Mouse (Mus musculus): ENCODE results near the gene Kbtbd4. TPM values are rescaled to one million over a fixed set of nuclear protein-coding genes. Genes with fewer than 3 reads are reported as not detected.

Kbtbd4 gene
- polyA plus RNA-seq, 2 experiments: 8.8 to 13.4 TPM

GRCm38 (mm10) chr2:90950582-90951194, 46.1 kb downstream of the Kbtbd4 start:
- Histone ChIP-seq H3K27ac (no peak overlapping the region), H3K4me3 (ENCODE audit: insufficient read depth in 1 of 2, low read depth in 2 of 2, low read length in 2 of 2) (no peak overlapping the region), H3K4me1 (replicated peaks; ENCODE audit: control insufficient read depth in 2 of 2, insufficient read depth in 2 of 2, low read length in 1 of 2) (peaks cover 3 to 14% of the 10 kb centered on the region in 2 experiments), H3K9ac (replicated peaks) (no peak overlapping the region), H3K27me3 (ENCODE audit: control insufficient read depth, insufficient read depth, low read length) (no peaks in the 10 kb centered on the region), H3K36me3 (replicated peaks; ENCODE audit: control insufficient read depth, insufficient read depth, low read depth) (peaks cover 3% of the 10 kb centered on the region; the same call in 1 of the 2 replicates), H3K4me2 (ENCODE audit: low read depth) (no peak overlapping the region), H3K9me3 (ENCODE audit: control insufficient read depth, low read length) (no peaks in the 10 kb centered on the region)
- ATAC-seq (ENCODE audit: insufficient read depth) (peak; percentile 39; the same call in 1 of the 2 replicates), DNase-seq (ENCODE audit: low read depth in 3 of 3, low spot score in 3 of 3) (no peak)
- TF ChIP-seq EP300 (IDR thresholded peaks at IDR 0.05; ENCODE audit: low read depth): no peak

- WGBS (ENCODE audit: insufficient replicate concordance): 79% methylated on average over 3 of the region's 3 CpGs
- Histone ChIP-seq H3K4me1 (replicated peaks; ENCODE audit: control insufficient read depth in 2 of 2, insufficient read depth in 2 of 2, low read length in 1 of 2) (peaks cover 3 to 9% of the 10 kb centered on the region in 2 experiments; a peak in 3 of 4 replicates), H3K4me3 (ENCODE audit: insufficient read depth in 1 of 2, low read depth in 2 of 2, low read length in 2 of 2) (no peak overlapping the region), H3K4me2 (ENCODE audit: low read depth) (no peak overlapping the region), H3K27me3 (ENCODE audit: control insufficient read depth, insufficient read depth, low read length) (no peaks in the 10 kb centered on the region), H3K27ac (no peak overlapping the region), H3K9me3 (ENCODE audit: control insufficient read depth, low read length) (no peaks in the 10 kb centered on the region), H3K36me3 (replicated peaks; ENCODE audit: control insufficient read depth, insufficient read depth, low read depth) (peaks cover 3% of the 10 kb centered on the region), H3K9ac (replicated peaks) (no peak overlapping the region)
- ATAC-seq (ENCODE audit: insufficient read depth) (no peak), DNase-seq (ENCODE audit: low read depth in 3 of 3, low spot score in 3 of 3) (no peak)
- TF ChIP-seq EP300 (IDR thresholded peaks at IDR 0.05; ENCODE audit: low read depth): no peak
- no peak for TF ChIP-seq CTCF (IDR thresholded peaks at IDR 0.05; ENCODE audit: low read depth)
Measured at GRCm38 (mm10) chr2:90953461-90953860, 48.9 kb downstream of the Kbtbd4 start.

GRCm38 (mm10) chr2:90956053-90956452, 51.5 kb downstream of the Kbtbd4 start:
- H3K27me3 ChIP-seq (ENCODE audit: control insufficient read depth, insufficient read depth, low read length): no peaks in the 10 kb centered on the region
- H3K4me2 ChIP-seq (ENCODE audit: low read depth): no peak overlapping the region
- peaks cover 3% of the 10 kb centered on the region for H3K36me3 ChIP-seq (replicated peaks; ENCODE audit: control insufficient read depth, insufficient read depth, low read depth)
- no peak for DNase-seq (ENCODE audit: low read depth in 3 of 3, low spot score in 3 of 3)
- no peak overlapping the region for H3K4me3 ChIP-seq (ENCODE audit: insufficient read depth in 1 of 2, low read depth in 2 of 2, low read length in 2 of 2)
- peaks cover 0 to 2% of the 10 kb centered on the region in 2 experiments; a peak in 2 of 4 replicates for H3K4me1 ChIP-seq (replicated peaks; ENCODE audit: control insufficient read depth in 2 of 2, insufficient read depth in 2 of 2, low read length in 1 of 2)
- no peaks in the 10 kb centered on the region for H3K9me3 ChIP-seq (ENCODE audit: control insufficient read depth, low read length)
- WGBS (ENCODE audit: insufficient replicate concordance): 82% methylated on average over 1 of the region's 1 CpGs
- TF ChIP-seq CTCF (IDR thresholded peaks at IDR 0.05; ENCODE audit: low read depth) (no peak), EP300 (IDR thresholded peaks at IDR 0.05; ENCODE audit: low read depth) (no peak)
- H3K27ac ChIP-seq: no peak overlapping the region
- H3K9ac ChIP-seq (replicated peaks): no peak overlapping the region
- no peak for ATAC-seq (ENCODE audit: insufficient read depth)

GRCm38 (mm10) chr2:90958856-90959255, 54.3 kb downstream of the Kbtbd4 start:
- no peaks in the 10 kb centered on the region; the same call in none of the 2 replicates for H3K36me3 ChIP-seq (replicated peaks; ENCODE audit: control insufficient read depth, insufficient read depth, low read depth)
- no peak for TF ChIP-seq EP300 (IDR thresholded peaks at IDR 0.05; ENCODE audit: low read depth)
- TF ChIP-seq CTCF (IDR thresholded peaks at IDR 0.05; ENCODE audit: low read depth): no peak
- H3K4me3 ChIP-seq (ENCODE audit: insufficient read depth in 1 of 2, low read depth in 2 of 2, low read length in 2 of 2): no peak overlapping the region
- no peaks in the 10 kb centered on the region for H3K27me3 ChIP-seq (ENCODE audit: control insufficient read depth, insufficient read depth, low read length)
- no peak for DNase-seq (ENCODE audit: low read depth in 3 of 3, low spot score in 3 of 3)
- H3K27ac ChIP-seq: no peak overlapping the region
- H3K4me1 ChIP-seq (replicated peaks; ENCODE audit: control insufficient read depth in 2 of 2, insufficient read depth in 2 of 2, low read length in 1 of 2): peaks cover 0 to 3% of the 10 kb centered on the region in 2 experiments; a peak in 1 of 4 replicates
- H3K9ac ChIP-seq (replicated peaks): no peak overlapping the region
- WGBS (ENCODE audit: insufficient replicate concordance): 69% methylated on average over 3 of the region's 3 CpGs
- H3K4me2 ChIP-seq (ENCODE audit: low read depth): no peak overlapping the region
- ATAC-seq (ENCODE audit: insufficient read depth): no peak
- H3K9me3 ChIP-seq (ENCODE audit: control insufficient read depth, low read length): no peaks in the 10 kb centered on the region

GRCm38 (mm10) chr2:90960012-90960411, 55.5 kb downstream of the Kbtbd4 start:
- TF ChIP-seq EP300 (IDR thresholded peaks at IDR 0.05; ENCODE audit: low read depth): no peak
- TF ChIP-seq CTCF (IDR thresholded peaks at IDR 0.05; ENCODE audit: low read depth): no peak
- Histone ChIP-seq H3K36me3 (replicated peaks; ENCODE audit: control insufficient read depth, insufficient read depth, low read depth) (no peaks in the 10 kb centered on the region; the same call in none of the 2 replicates), H3K27ac (no peak overlapping the region), H3K9ac (replicated peaks) (no peak overlapping the region), H3K4me2 (ENCODE audit: low read depth) (no peak overlapping the region), H3K27me3 (ENCODE audit: control insufficient read depth, insufficient read depth, low read length) (no peaks in the 10 kb centered on the region), H3K9me3 (ENCODE audit: control insufficient read depth, low read length) (no peaks in the 10 kb centered on the region), H3K4me3 (ENCODE audit: insufficient read depth in 1 of 2, low read depth in 2 of 2, low read length in 2 of 2) (no peak overlapping the region), H3K4me1 (replicated peaks; ENCODE audit: control insufficient read depth in 2 of 2, insufficient read depth in 2 of 2, low read length in 1 of 2) (peaks cover 3 to 5% of the 10 kb centered on the region in 2 experiments; a peak in 3 of 4 replicates)
- DNase-seq (ENCODE audit: low read depth in 3 of 3, low spot score in 3 of 3) (no peak), ATAC-seq (ENCODE audit: insufficient read depth) (no peak)
- WGBS (ENCODE audit: insufficient replicate concordance): 87% methylated on average over 2 of the region's 2 CpGs

Other genes with a start within 250 kb of the Kbtbd4 start
- 18.0 and 19.9 TPM in 2 replicates for gene Nup160, start 227.5 kb upstream of the Kbtbd4 start, polyA plus RNA-seq (2012; rRNA removed)
- gene Nup160, start 227.5 kb upstream of the Kbtbd4 start, polyA plus RNA-seq (2014; fragmentation: Nextera tagmentation; extraction: Ambion mirVana): 32.4 and 37.7 TPM in 2 replicates
- 22.4 and 25.8 TPM in 2 replicates for gene Fnbp4, start 159.4 kb upstream of the Kbtbd4 start, polyA plus RNA-seq (2012; rRNA removed)
- 20.9 and 21.3 TPM in 2 replicates for gene Fnbp4, start 159.4 kb upstream of the Kbtbd4 start, polyA plus RNA-seq (2014; fragmentation: Nextera tagmentation; extraction: Ambion mirVana)
- gene Agbl2, start 122.0 kb upstream of the Kbtbd4 start, polyA plus RNA-seq (2012; rRNA removed): 0.03 and 0.06 TPM in 2 replicates
- not detected in 2 replicates for gene Agbl2, start 122.0 kb upstream of the Kbtbd4 start, polyA plus RNA-seq (2014; fragmentation: Nextera tagmentation; extraction: Ambion mirVana)
- 43.9 and 52.2 TPM in 2 replicates for gene Mtch2, start 57.6 kb upstream of the Kbtbd4 start, polyA plus RNA-seq (2012; rRNA removed)
- gene Mtch2, start 57.6 kb upstream of the Kbtbd4 start, polyA plus RNA-seq (2014; fragmentation: Nextera tagmentation; extraction: Ambion mirVana): 128 and 135 TPM in 2 replicates
- 1.9 and 2.2 TPM in 2 replicates for gene C1qtnf4, start 18.9 kb upstream of the Kbtbd4 start, polyA plus RNA-seq (2012; rRNA removed)
- gene C1qtnf4, start 18.9 kb upstream of the Kbtbd4 start, polyA plus RNA-seq (2014; fragmentation: Nextera tagmentation; extraction: Ambion mirVana): 2.5 and 2.7 TPM in 2 replicates
- 73.4 and 79.0 TPM in 2 replicates for gene Ndufs3, start 87 bp downstream of the Kbtbd4 start, polyA plus RNA-seq (2012; rRNA removed)
- gene Ndufs3, start 87 bp downstream of the Kbtbd4 start, polyA plus RNA-seq (2014; fragmentation: Nextera tagmentation; extraction: Ambion mirVana): 138 and 144 TPM in 2 replicates
- 35.6 and 37.9 TPM in 2 replicates for gene Celf1, start 35.6 kb downstream of the Kbtbd4 start, polyA plus RNA-seq (2012; rRNA removed)
- gene Celf1, start 35.6 kb downstream of the Kbtbd4 start, polyA plus RNA-seq (2014; fragmentation: Nextera tagmentation; extraction: Ambion mirVana): 33.5 and 38.4 TPM in 2 replicates
- 0.55 and 0.78 TPM in 2 replicates for gene Rapsn, start 130.9 kb downstream of the Kbtbd4 start, polyA plus RNA-seq (2012; rRNA removed)
- gene Rapsn, start 130.9 kb downstream of the Kbtbd4 start, polyA plus RNA-seq (2014; fragmentation: Nextera tagmentation; extraction: Ambion mirVana): 0.62 and 1.1 TPM in 2 replicates
- gene Psmc3, start 149.3 kb downstream of the Kbtbd4 start, polyA plus RNA-seq (2012; rRNA removed): 77.7 and 126 TPM in 2 replicates
- gene Psmc3, start 149.3 kb downstream of the Kbtbd4 start, polyA plus RNA-seq (2014; fragmentation: Nextera tagmentation; extraction: Ambion mirVana): 174 and 186 TPM in 2 replicates
- 11.1 and 11.2 TPM in 2 replicates for gene Slc39a13, start 165.7 kb downstream of the Kbtbd4 start, polyA plus RNA-seq (2012; rRNA removed)
- 8.1 and 8.4 TPM in 2 replicates for gene Slc39a13, start 165.7 kb downstream of the Kbtbd4 start, polyA plus RNA-seq (2014; fragmentation: Nextera tagmentation; extraction: Ambion mirVana)
- 13.3 and 20.5 TPM in 2 replicates for gene Spi1, start 177.7 kb downstream of the Kbtbd4 start, polyA plus RNA-seq (2012; rRNA removed)
- 12.4 and 15.6 TPM in 2 replicates for gene Spi1, start 177.7 kb downstream of the Kbtbd4 start, polyA plus RNA-seq (2014; fragmentation: Nextera tagmentation; extraction: Ambion mirVana)
- 0.03 and 0.04 TPM in 2 replicates for gene Mybpc3, start 213.4 kb downstream of the Kbtbd4 start, polyA plus RNA-seq (2012; rRNA removed)
- gene Mybpc3, start 213.4 kb downstream of the Kbtbd4 start, polyA plus RNA-seq (2014; fragmentation: Nextera tagmentation; extraction: Ambion mirVana): not detected in 2 replicates